Mouse (Mus musculus) ZHBTc4 (cell line): ENCODE measurements around the gene Zfp382.

Experiments
- DNase-seq: peaks from one replicate; pipeline ENCODE4 v3.0.0-alpha.2; 2011; ENCODE audit warnings: low read depth, low spot score

Gene Zfp382

GRCm38 (mm10) chr7:30121308-30122187 is at the start of gene Zfp382:
Gene Zfp382, plus strand, starts transcription at chr7:30121942.
- DNase-seq, result peak; percentile 97

GRCm38 (mm10) chr7:30072146-30073028 is 49.4 kb upstream of the Zfp382 start, which contains the start of gene Zfp82:
Gene Zfp82, minus strand, starts transcription at chr7:30072900.
- DNase-seq, result peak; percentile 97

GRCm38 (mm10) chr7:30086524-30086923 is 35.2 kb upstream of the Zfp382 start:
- DNase-seq, result no peak

- DNase-seq, result no peak
Measured at GRCm38 (mm10) chr7:30089405-30089804, 32.3 kb upstream of the Zfp382 start.

GRCm38 (mm10) chr7:30090092-30090969 is 31.4 kb upstream of the Zfp382 start, which contains the start of the genes Gm26920 and Zfp566:
Gene Gm26920, minus strand, starts transcription at chr7:30090410.
Gene Zfp566, minus strand, starts transcription at chr7:30090527.
- peak; percentile 99 for DNase-seq

- peak; percentile 75 for DNase-seq
Measured at GRCm38 (mm10) chr7:30090970-30091585, 30.7 kb upstream of the Zfp382 start.

GRCm38 (mm10) chr7:30092666-30093065 is 29.1 kb upstream of the Zfp382 start:
- DNase-seq, result no peak

GRCm38 (mm10) chr7:30093918-30094415 is 27.8 kb upstream of the Zfp382 start:
- peak; percentile 53 for DNase-seq

GRCm38 (mm10) chr7:30094646-30095429 is 26.9 kb upstream of the Zfp382 start, which contains the start of gene Zfp260:
Gene Zfp260, plus strand, starts transcription at chr7:30094777.
- DNase-seq, result peak; percentile 96

GRCm38 (mm10) chr7:30095551-30096125 is 26.1 kb upstream of the Zfp382 start:
- no peak for DNase-seq

- peak; percentile 92 for DNase-seq
Measured at GRCm38 (mm10) chr7:30099297-30099696, 22.4 kb upstream of the Zfp382 start.

GRCm38 (mm10) chr7:30116076-30116475 is 5.7 kb upstream of the Zfp382 start:
- peak; percentile 63 for DNase-seq

- peak; percentile 64 for DNase-seq
Measured at GRCm38 (mm10) chr7:30117935-30118334, 3.8 kb upstream of the Zfp382 start.

GRCm38 (mm10) chr7:30122188-30122530 is 417 bp downstream of the Zfp382 start:
- DNase-seq, result no peak

GRCm38 (mm10) chr7:30129900-30130299 is 8.2 kb downstream of the Zfp382 start:
- no peak for DNase-seq

- DNase-seq, result peak; percentile 81
Measured at GRCm38 (mm10) chr7:30132396-30132795, 10.7 kb downstream of the Zfp382 start.

GRCm38 (mm10) chr7:30136826-30137225 is 15.1 kb downstream of the Zfp382 start:
- DNase-seq, result no peak

GRCm38 (mm10) chr7:30143170-30143554 is 21.4 kb downstream of the Zfp382 start:
- no peak for DNase-seq

GRCm38 (mm10) chr7:30143555-30144209 is 21.9 kb downstream of the Zfp382 start:
- DNase-seq, result peak; percentile 95
